Mouse (Mus musculus): ENCODE results near the gene Tmem251. TPM values are rescaled to one million over a fixed set of nuclear protein-coding genes. Genes with fewer than 3 reads are reported as not detected.

The Tmem251 gene
- polyA plus RNA-seq, 1 experiment = 4.5 TPM

GRCm38 (mm10) chr12:102703111-102703412, 40.5 kb upstream of the Tmem251 start:
- Histone ChIP-seq H3K79me3 (ENCODE audit: low read depth) (no peaks in the 10 kb centered on the region), H3ac (ENCODE audit: control insufficient read depth, insufficient read length, low read depth) (no peak overlapping the region), H3K79me2 (ENCODE audit: control insufficient read depth, insufficient read depth) (no peaks in the 10 kb centered on the region), H3K27me3 (ENCODE audit: control insufficient read depth, insufficient read depth, insufficient read length) (no peaks in the 10 kb centered on the region), H3K36me3 (ENCODE audit: control insufficient read depth, insufficient read depth) (no peaks in the 10 kb centered on the region), H3K4me3 (ENCODE audit: insufficient read depth, poor library complexity, severe bottlenecking) (no peak overlapping the region)
- TF ChIP-seq MYOG (IDR thresholded peaks at IDR 0.05; ENCODE audit: control insufficient read depth, extremely low read depth, insufficient read length) (no peak), MYOD1 (IDR thresholded peaks at IDR 0.05; ENCODE audit: control insufficient read depth, insufficient read length, low read depth) (no peak), FOSL1 (IDR thresholded peaks at IDR 0.05; ENCODE audit: insufficient read depth, low read length, poor library complexity, severe bottlenecking) (no peak), CEBPB (IDR thresholded peaks at IDR 0.05; ENCODE audit: low read depth) (no peak), CTCF (IDR thresholded peaks at IDR 0.05; ENCODE audit: control insufficient read depth, insufficient read depth, insufficient read length) (no peak), MAX (IDR thresholded peaks at IDR 0.05) (no peak), USF1 (IDR thresholded peaks at IDR 0.05; ENCODE audit: low read depth) (no peak)

DNA sequence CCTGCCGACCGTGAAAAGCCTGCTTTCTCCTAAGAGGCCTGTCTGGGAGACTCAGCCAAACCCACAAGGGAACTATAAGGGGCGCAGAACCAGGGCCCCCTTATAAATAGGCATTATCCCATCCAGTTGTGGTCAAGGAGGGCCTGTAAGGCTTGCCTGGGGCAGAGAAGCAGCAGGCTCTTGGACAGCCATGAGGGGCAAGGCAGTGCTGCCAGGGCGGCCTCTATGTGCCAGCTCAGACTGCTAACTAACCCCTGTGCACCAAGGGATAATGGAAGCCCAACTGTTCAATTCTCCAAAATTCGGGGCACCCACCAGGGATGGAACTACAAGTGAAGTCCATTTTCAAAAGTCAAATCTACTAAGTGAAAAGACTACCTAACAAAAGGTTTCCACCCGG, 40.1 kb upstream of the Tmem251 start:
- no peaks in the 10 kb centered on the region for H3K79me2 ChIP-seq (ENCODE audit: control insufficient read depth, insufficient read depth)
- no peaks in the 10 kb centered on the region for H3K79me3 ChIP-seq (ENCODE audit: low read depth)
- no peaks in the 10 kb centered on the region for H3K27me3 ChIP-seq (ENCODE audit: control insufficient read depth, insufficient read depth, insufficient read length)
- no peaks in the 10 kb centered on the region for H3K36me3 ChIP-seq (ENCODE audit: control insufficient read depth, insufficient read depth)
- no peak for TF ChIP-seq CTCF (IDR thresholded peaks at IDR 0.05; ENCODE audit: control insufficient read depth, insufficient read depth, insufficient read length)
- no peak for TF ChIP-seq MYOD1 (IDR thresholded peaks at IDR 0.05; ENCODE audit: control insufficient read depth, insufficient read length, low read depth)
- TF ChIP-seq MAX (IDR thresholded peaks at IDR 0.05) = no peak
- no peak for TF ChIP-seq USF1 (IDR thresholded peaks at IDR 0.05; ENCODE audit: low read depth)
- no peak overlapping the region for H3ac ChIP-seq (ENCODE audit: control insufficient read depth, insufficient read length, low read depth)
- no peak overlapping the region for H3K4me3 ChIP-seq (ENCODE audit: insufficient read depth, poor library complexity, severe bottlenecking)

GRCm38 (mm10) chr12:102703921-102704408, 39.6 kb upstream of the Tmem251 start:
- Histone ChIP-seq H3K36me3 (ENCODE audit: control insufficient read depth, insufficient read depth) (no peaks in the 10 kb centered on the region), H3K4me3 (ENCODE audit: insufficient read depth, poor library complexity, severe bottlenecking) (peak overlapping the region; percentile 34), H3ac (ENCODE audit: control insufficient read depth, insufficient read length, low read depth) (peak overlapping the region; percentile 76), H3K79me2 (ENCODE audit: control insufficient read depth, insufficient read depth) (no peaks in the 10 kb centered on the region), H3K79me3 (ENCODE audit: low read depth) (no peaks in the 10 kb centered on the region), H3K27me3 (ENCODE audit: control insufficient read depth, insufficient read depth, insufficient read length) (no peaks in the 10 kb centered on the region)
- TF ChIP-seq MAX (IDR thresholded peaks at IDR 0.05) (no peak), MYOG (IDR thresholded peaks at IDR 0.05; ENCODE audit: control insufficient read depth, extremely low read depth, insufficient read length) (no peak), FOSL1 (IDR thresholded peaks at IDR 0.05; ENCODE audit: insufficient read depth, low read length, poor library complexity, severe bottlenecking) (no peak), CTCF (IDR thresholded peaks at IDR 0.05; ENCODE audit: control insufficient read depth, insufficient read depth, insufficient read length) (no peak), CEBPB (IDR thresholded peaks at IDR 0.05; ENCODE audit: low read depth) (no peak), USF1 (IDR thresholded peaks at IDR 0.05; ENCODE audit: low read depth) (no peak), MYOD1 (IDR thresholded peaks at IDR 0.05; ENCODE audit: control insufficient read depth, insufficient read length, low read depth) (no peak)

DNA sequence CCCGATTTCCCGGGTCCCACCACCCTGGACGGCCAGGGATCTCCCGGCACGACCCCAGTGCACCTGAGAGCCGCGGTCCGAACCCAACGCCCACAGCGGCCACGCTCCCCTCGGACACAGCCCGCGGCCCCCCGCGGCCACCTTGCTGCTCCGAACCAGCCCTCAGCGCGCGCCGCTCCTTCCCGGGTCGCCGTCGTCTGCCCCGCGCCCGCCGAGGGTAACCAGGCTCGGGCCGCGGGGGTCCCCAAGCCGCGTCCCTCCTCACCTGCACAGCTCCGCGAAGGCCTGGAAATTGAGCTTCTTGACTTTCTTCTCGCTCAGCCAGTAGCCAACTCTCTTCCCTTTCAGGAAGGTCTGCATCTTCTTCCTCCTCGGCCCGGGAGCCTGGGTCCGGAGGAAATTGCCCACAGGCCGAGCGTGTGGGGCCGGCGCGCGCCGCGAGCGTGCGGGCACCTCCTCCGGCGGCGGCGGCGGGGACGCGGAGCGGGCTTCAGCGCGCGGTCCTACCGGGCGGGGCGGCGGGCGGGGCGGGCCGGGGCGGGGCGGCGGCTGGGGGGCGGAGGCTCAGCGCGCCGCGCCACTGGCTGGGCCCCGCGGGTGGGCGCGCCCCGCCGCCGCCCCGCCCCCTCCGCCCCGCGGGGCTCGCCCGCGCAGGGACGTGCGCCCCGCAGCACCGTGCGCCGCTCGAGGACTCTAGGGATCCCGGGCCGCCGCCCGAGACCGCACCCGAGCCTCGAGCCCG, 38.9 kb upstream of the Tmem251 start, which contains the start of gene Itpk1:
Gene Itpk1 (minus strand): TSS at position 474 of the 742 bp plus-strand sequence.
- Histone ChIP-seq H3K36me3 (ENCODE audit: control insufficient read depth, insufficient read depth) (no peaks in the 10 kb centered on the region), H3ac (ENCODE audit: control insufficient read depth, insufficient read length, low read depth) (peak within 1 kb of the TSS; percentile 85), H3K79me2 (ENCODE audit: control insufficient read depth, insufficient read depth) (no peaks in the 10 kb centered on the region), H3K27me3 (ENCODE audit: control insufficient read depth, insufficient read depth, insufficient read length) (no peaks in the 10 kb centered on the region), H3K4me3 (ENCODE audit: insufficient read depth, poor library complexity, severe bottlenecking) (peak within 1 kb of the TSS; percentile 34), H3K79me3 (ENCODE audit: low read depth) (no peaks in the 10 kb centered on the region)
- TF ChIP-seq USF1 (IDR thresholded peaks at IDR 0.05; ENCODE audit: low read depth) (no peak), FOSL1 (IDR thresholded peaks at IDR 0.05; ENCODE audit: insufficient read depth, low read length, poor library complexity, severe bottlenecking) (no peak), CTCF (IDR thresholded peaks at IDR 0.05; ENCODE audit: control insufficient read depth, insufficient read depth, insufficient read length) (no peak), CEBPB (IDR thresholded peaks at IDR 0.05; ENCODE audit: low read depth) (no peak), MYOG (IDR thresholded peaks at IDR 0.05; ENCODE audit: control insufficient read depth, extremely low read depth, insufficient read length) (no peak), MAX (IDR thresholded peaks at IDR 0.05) (no peak), MYOD1 (IDR thresholded peaks at IDR 0.05; ENCODE audit: control insufficient read depth, insufficient read length, low read depth) (no peak)

DNA sequence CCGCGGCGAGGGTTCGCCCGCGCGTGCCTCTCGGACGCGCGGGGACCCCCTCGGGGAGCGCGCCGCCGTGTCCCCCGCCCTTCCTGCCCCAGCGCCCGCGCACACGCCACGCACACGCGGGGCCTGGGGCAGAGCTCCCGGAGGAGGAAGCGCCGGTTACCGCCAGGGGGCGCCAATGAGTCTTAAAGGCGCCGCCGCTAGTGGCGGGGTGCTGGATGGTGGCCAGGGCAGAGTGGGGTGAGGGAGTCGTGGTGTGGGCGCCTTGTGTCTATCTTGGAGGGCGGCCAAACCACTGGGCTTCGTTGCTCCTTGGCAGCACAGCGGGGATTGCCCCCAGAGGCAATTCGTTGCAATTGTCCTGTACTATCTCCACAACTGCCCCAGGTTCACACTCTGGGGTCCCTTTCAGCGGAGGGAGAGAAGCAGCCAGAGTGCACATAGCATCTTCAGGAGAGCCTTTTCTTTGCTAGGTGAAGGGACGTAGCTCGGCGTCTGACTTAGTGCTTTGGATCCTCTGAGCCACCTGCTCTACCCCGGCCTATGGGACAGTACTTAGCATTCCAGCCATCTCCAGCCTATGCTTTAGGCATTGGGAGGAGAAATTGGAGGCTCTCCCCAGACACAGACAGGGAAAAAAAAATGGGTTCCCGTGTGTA, 38.2 kb upstream of the Tmem251 start:
- Histone ChIP-seq H3K79me2 (ENCODE audit: control insufficient read depth, insufficient read depth) (no peaks in the 10 kb centered on the region), H3K79me3 (ENCODE audit: low read depth) (no peaks in the 10 kb centered on the region), H3K36me3 (ENCODE audit: control insufficient read depth, insufficient read depth) (no peaks in the 10 kb centered on the region), H3K4me3 (ENCODE audit: insufficient read depth, poor library complexity, severe bottlenecking) (peak overlapping the region; percentile 34), H3ac (ENCODE audit: control insufficient read depth, insufficient read length, low read depth) (peak overlapping the region; percentile 85), H3K27me3 (ENCODE audit: control insufficient read depth, insufficient read depth, insufficient read length) (no peaks in the 10 kb centered on the region)
- TF ChIP-seq CTCF (IDR thresholded peaks at IDR 0.05; ENCODE audit: control insufficient read depth, insufficient read depth, insufficient read length) = peak; percentile 94
- TF ChIP-seq MAX (IDR thresholded peaks at IDR 0.05) = no peak
